Mouse (Mus musculus) hindbrain, postnatal 0 days (tissue): ENCODE data around the gene Ranbp3l. TPM values are rescaled to one million over a fixed set of nuclear protein-coding genes. Genes with fewer than 3 reads are reported as not detected.
A peak's percentile ranks its signal among the peaks of the same experiment; 100 is the strongest.
"Not testable (repeated sequence)": the region's sequence is repeated elsewhere in the genome, so short reads cannot be mapped to it uniquely, and the experiment has no call there.

ENCODE experiments used
- ATAC-seq: fragments of 200-750 bp; cut with Nextera tagmentation; 2 replicates; pipeline ENCODE4 v1.8.0; 2017; ENCODE audit warnings: mild to moderate bottlenecking, moderate TSS enrichment, moderate library complexity
- DNase-seq: peaks from one replicate; pipeline ENCODE4 v3.0.0-alpha.2; 2015; ENCODE audit warnings: low spot score
- H3K27ac ChIP-seq: fragments of 300-500 bp; sonication (generic); 2 replicates; pipeline ENCODE4 v1.5.1; 2014; ENCODE audit warnings: mild to moderate bottlenecking
- H3K27me3 ChIP-seq: fragments of 300-500 bp; sonication (generic); 2 replicates; pipeline ENCODE4 v1.6.1; 2014; ENCODE audit warnings: low read length, mixed read lengths; ENCODE audit not compliant: insufficient read depth
- H3K36me3 ChIP-seq: fragments of 300-500 bp; sonication (generic); 2 replicates; pipeline ENCODE4 v1.6.1; 2014; ENCODE audit warnings: low read length, mixed read lengths; ENCODE audit not compliant: insufficient read depth
- H3K4me1 ChIP-seq: fragments of 300-500 bp; sonication (generic); 2 replicates; pipeline ENCODE4 v1.6.1; 2014; ENCODE audit warnings: antibody characterized with exemption, low read length, mixed read lengths; ENCODE audit not compliant: insufficient read depth
- H3K4me2 ChIP-seq: fragments of 300-500 bp; sonication (generic); 2 replicates; pipeline ENCODE4 v1.6.1; 2014; ENCODE audit warnings: low read depth, mild to moderate bottlenecking, low read length, moderate library complexity, mixed read lengths
- H3K4me3 ChIP-seq: fragments of 300-500 bp; sonication (generic); 2 replicates; pipeline ENCODE4 v1.5.1; 2014; ENCODE audit warnings: low read length
- H3K9ac ChIP-seq: fragments of 300-500 bp; sonication (generic); replicated peaks from 2 replicates; pipeline ENCODE4 v1.6.1; 2014; ENCODE audit warnings: mild to moderate bottlenecking, low read length, moderate library complexity, mixed read lengths
- H3K9me3 ChIP-seq: fragments of 300-500 bp; sonication (generic); 2 replicates; pipeline ENCODE4 v1.6.1; 2016; ENCODE audit warnings: low read length, mixed read lengths
- CTCF ChIP-seq: IDR thresholded peaks from 2 replicates; pipeline ENCODE4 v1.5.1; 2016; ENCODE audit warnings: antibody characterized with exemption, control low read depth, low read depth
- WGBS: fragments of 180-500 bp; shearing (Covaris S2); extraction: QIAGEN DNeasy Blood & Tissue Kit; methylation state at CpG from one replicate; pipeline ENCODE4 v1.1.7; 2014; 5-methylcytosine and 5-hydroxymethylcytosine counted together
- polyA plus RNA-seq: library from polyadenylated mRNA; unstranded; fragments of >200 nt; fragmentation: Nextera tagmentation; extraction: Ambion mirVana; gene quantifications from 2 replicates; pipeline ENCODE4 v1.2.1, GENCODE M21; 2015
- total RNA-seq: library from RNA; depleted of rRNA; stranded (reverse); fragments of >200 nt; gene quantifications from 2 replicates; pipeline ENCODE4 v1.2.3, GENCODE M21; 2014

The Ranbp3l gene
- total and polyA plus RNA-seq, 2 experiments from 2014 or later, result 16.2 to 17.9 TPM

- 82% methylated on average over 6 of the region's 6 CpGs for WGBS
- no peak for TF ChIP-seq CTCF
- no peak overlapping the region for H3K4me2 ChIP-seq
- no peak overlapping the region for H3K27ac ChIP-seq
- no peaks in the 10 kb centered on the region for H3K4me1 ChIP-seq
- no peaks in the 10 kb centered on the region for H3K36me3 ChIP-seq
- DNase-seq, result no peak
- ATAC-seq, result no peak
- no peaks in the 10 kb centered on the region for H3K9me3 ChIP-seq
- no peak overlapping the region for H3K4me3 ChIP-seq
- no peak overlapping the region for H3K9ac ChIP-seq
- H3K27me3 ChIP-seq, result no peaks in the 10 kb centered on the region
Observed at GRCm38 (mm10) chr15:9009196-9009595, 41.4 kb downstream of the Ranbp3l start.

- Histone ChIP-seq H3K27me3 (no peaks in the 10 kb centered on the region), H3K4me2 (no peak overlapping the region), H3K27ac (no peak overlapping the region), H3K9ac (no peak overlapping the region), H3K9me3 (no peaks in the 10 kb centered on the region), H3K36me3 (no peaks in the 10 kb centered on the region), H3K4me3 (no peak overlapping the region), H3K4me1 (no peaks in the 10 kb centered on the region)
- DNase-seq (no peak), ATAC-seq (no peak)
- 67% methylated on average over 2 of the region's 2 CpGs for WGBS
- no peak for TF ChIP-seq CTCF
Observed at GRCm38 (mm10) chr15:9014541-9014940, 46.8 kb downstream of the Ranbp3l start.

- H3K27me3 ChIP-seq, H3K4me1 ChIP-seq, H3K4me3 ChIP-seq, H3K9me3 ChIP-seq, H3K9ac ChIP-seq, H3K36me3 ChIP-seq, DNase-seq, H3K4me2 ChIP-seq, H3K27ac ChIP-seq, ATAC-seq: not testable (repeated sequence)
- 85% methylated on average over 6 of the region's 6 CpGs for WGBS
Observed at GRCm38 (mm10) chr15:9015496-9015895, 47.7 kb downstream of the Ranbp3l start.

GRCm38 (mm10) chr15:9055704-9056103 lies 88.0 kb downstream of the Ranbp3l start:
- H3K9me3 ChIP-seq, result no peaks in the 10 kb centered on the region
- H3K4me2 ChIP-seq, result no peak overlapping the region
- H3K36me3 ChIP-seq, result no peaks in the 10 kb centered on the region
- H3K9ac ChIP-seq, result no peak overlapping the region
- no peaks in the 10 kb centered on the region for H3K4me1 ChIP-seq
- TF ChIP-seq CTCF, result no peak
- no peaks in the 10 kb centered on the region for H3K27me3 ChIP-seq
- no peak for DNase-seq
- H3K27ac ChIP-seq, result no peak overlapping the region
- no peak overlapping the region for H3K4me3 ChIP-seq
- no peak for ATAC-seq

- Histone ChIP-seq H3K4me3 (no peak overlapping the region), H3K4me2 (no peak overlapping the region), H3K4me1 (peaks cover 7% of the 10 kb centered on the region; the same call in 1 of the 2 replicates), H3K36me3 (no peaks in the 10 kb centered on the region), H3K9ac (no peak overlapping the region), H3K27ac (no peak overlapping the region), H3K9me3 (no peaks in the 10 kb centered on the region), H3K27me3 (no peaks in the 10 kb centered on the region)
- ATAC-seq (no peak), DNase-seq (no peak)
- TF ChIP-seq CTCF, result no peak; the same call in 1 of the 2 replicates
- 82% methylated on average over 2 of the region's 2 CpGs for WGBS
Observed at GRCm38 (mm10) chr15:9059856-9060255, 92.1 kb downstream of the Ranbp3l start.

GRCm38 (mm10) chr15:9061150-9061882 lies 93.6 kb downstream of the Ranbp3l start:
- Histone ChIP-seq H3K27me3 (no peaks in the 10 kb centered on the region), H3K4me3 (no peak overlapping the region), H3K4me1 (peaks cover 7% of the 10 kb centered on the region; the same call in 1 of the 2 replicates), H3K4me2 (no peak overlapping the region), H3K36me3 (no peaks in the 10 kb centered on the region), H3K9ac (no peak overlapping the region), H3K27ac (peak overlapping the region; percentile 59), H3K9me3 (no peaks in the 10 kb centered on the region)
- ATAC-seq (peak; percentile 97), DNase-seq (peak; percentile 74)
- 34% methylated on average over 7 of the region's 7 CpGs for WGBS
- no peak for TF ChIP-seq CTCF

GRCm38 (mm10) chr15:9068881-9069280 lies 101.1 kb downstream of the Ranbp3l start:
- Histone ChIP-seq H3K4me3 (no peak overlapping the region), H3K36me3 (no peaks in the 10 kb centered on the region), H3K27ac (no peak overlapping the region), H3K4me1 (peaks cover 6% of the 10 kb centered on the region; the same call in 1 of the 2 replicates), H3K27me3 (no peaks in the 10 kb centered on the region), H3K9me3 (no peaks in the 10 kb centered on the region), H3K4me2 (no peak overlapping the region), H3K9ac (no peak overlapping the region)
- no peak for DNase-seq
- ATAC-seq, result no peak
- WGBS, result 90% methylated on average over 4 of the region's 4 CpGs
- no peak for TF ChIP-seq CTCF
